Mouse (Mus musculus): ENCODE measurements around the gene Cfap44.

GRCm38 (mm10) chr16:44481599-44482593 lies 87.3 kb downstream of the Cfap44 start:
- TF ChIP-seq CTCF (IDR thresholded peaks at IDR 0.05; ENCODE audit: control insufficient read depth, insufficient read depth, low read length): no peak
- no peak for TF ChIP-seq POLR2A (IDR thresholded peaks at IDR 0.05; ENCODE audit: borderline replicate concordance, control insufficient read depth, low read depth, low read length)
